Mouse (Mus musculus) kidney, postnatal 36 days (tissue): ENCODE results near the gene Tnni3.
"Not testable (repeated sequence)": the region's sequence is repeated elsewhere in the genome, so short reads cannot be mapped to it uniquely, and the experiment has no call there.

Experiments used
- DNase-seq, 2 experiments: peaks; one replicate each; pipeline ENCODE4 v3.0.0; 2021 to 2022; ENCODE audit warnings: mixed read lengths in 2 of 2

The Tnni3 gene

DNA sequence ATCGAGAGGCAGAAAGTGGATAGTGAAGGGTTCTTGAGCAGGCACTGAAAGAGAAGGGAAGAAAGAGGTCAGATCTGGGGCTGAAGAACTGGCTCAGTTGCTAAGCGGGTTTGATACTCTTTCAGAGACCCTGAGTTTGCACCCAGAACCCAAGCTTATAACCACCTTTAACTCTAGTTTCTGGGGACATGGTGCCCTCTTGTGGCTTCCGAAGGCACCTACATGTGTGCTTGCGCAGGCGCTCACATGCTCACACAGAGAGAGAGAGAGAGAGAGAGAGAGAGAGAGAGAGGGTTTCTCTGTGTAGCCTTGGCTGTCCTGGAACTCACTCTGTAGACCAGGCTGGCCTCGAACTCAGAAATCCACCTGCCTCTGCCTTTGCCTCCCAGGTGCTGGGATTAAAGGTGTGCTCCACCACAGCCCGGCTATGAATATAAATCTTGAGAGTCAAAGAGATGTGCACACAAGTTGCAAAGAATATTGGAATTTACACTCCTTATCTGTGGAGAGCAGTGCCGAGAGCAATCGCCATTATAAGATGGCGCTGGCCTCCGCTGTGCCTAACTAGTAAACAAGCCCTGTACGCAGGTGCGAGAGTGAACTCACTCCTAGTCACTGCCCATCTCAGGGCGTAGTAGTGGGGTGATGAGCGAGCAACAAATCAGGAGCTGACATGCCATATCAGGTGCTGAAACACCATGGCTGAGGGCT, at the start of gene Tnni3:
Tnni3 (minus strand) TSS at position 18 of the 711 bp plus-strand sequence.
- peak in 1 of 2 experiments; percentile 66 for DNase-seq

- not testable (repeated sequence) for DNase-seq
Observed at GRCm38 (mm10) chr7:4572361-4572760, 48.3 kb upstream of the Tnni3 start.

DNA sequence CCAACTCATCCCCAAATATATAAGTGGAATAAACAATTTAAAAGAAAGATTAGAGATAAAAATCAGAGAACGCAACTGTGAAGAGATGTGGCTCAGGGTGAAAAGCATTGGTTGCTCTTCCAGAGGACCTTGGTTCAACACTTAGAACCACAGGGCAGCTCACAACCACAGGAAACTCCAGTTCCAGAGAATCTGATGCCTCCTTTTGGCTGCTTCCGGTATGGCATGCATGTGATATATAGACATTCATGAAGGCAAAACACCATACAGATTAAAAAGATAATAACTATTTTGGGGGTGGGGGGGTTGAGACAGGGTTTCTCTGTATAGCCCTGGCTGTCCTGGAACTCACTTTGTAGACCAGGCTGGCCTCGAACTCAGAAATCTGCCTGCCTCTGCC, 38.6 kb upstream of the Tnni3 start:
- no peak for DNase-seq

- no peak for DNase-seq
Observed at GRCm38 (mm10) chr7:4557167-4557560, 33.1 kb upstream of the Tnni3 start.

DNA sequence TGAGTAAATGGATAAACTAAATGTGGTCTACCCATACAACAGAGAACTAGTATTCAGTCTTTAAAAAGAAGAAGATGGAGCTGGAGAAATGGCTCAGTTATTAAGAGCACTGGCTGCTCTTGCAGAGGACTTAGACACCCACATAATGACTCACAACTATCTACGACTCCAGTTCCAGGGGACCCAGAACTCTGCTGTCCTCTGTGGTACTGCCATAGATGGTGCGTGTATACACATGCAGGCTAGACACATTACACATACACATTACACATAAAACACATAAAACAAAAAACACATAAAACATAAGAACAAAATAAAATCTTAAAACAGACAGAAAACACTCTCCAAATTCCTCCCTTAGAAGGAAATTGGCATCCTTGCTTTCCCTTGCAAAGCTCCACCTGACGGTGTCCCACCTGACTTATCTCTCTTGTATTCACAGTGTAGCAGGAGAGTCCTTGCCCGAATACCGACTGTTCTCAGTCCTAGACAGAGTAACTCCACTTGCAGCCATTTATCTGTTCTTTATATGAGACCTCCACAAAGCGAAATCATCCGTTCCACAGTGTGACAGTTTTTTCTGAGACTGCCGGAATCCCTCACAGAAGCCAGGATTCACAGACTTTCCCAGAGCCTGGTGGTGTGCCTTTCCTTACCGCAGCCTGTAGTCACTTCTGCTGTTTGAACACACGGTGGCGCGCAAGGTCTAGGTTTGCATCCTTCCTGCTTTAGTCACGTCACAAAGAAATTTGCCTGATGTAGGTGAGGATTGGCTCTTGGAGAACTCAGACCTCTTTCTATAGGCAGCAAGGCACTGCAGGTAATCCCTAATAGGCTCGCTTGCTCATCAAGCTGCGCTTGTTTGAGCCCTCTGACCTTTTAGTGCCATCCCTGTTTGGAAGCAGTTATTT, 32.5 kb upstream of the Tnni3 start:
- DNase-seq = peak; percentile 62 to 84

- no peak for DNase-seq
Observed at GRCm38 (mm10) chr7:4547221-4547641, 23.2 kb upstream of the Tnni3 start, which contains the start of gene Syt5. Syt5 (minus strand) TSS chr7:4547541.

DNA sequence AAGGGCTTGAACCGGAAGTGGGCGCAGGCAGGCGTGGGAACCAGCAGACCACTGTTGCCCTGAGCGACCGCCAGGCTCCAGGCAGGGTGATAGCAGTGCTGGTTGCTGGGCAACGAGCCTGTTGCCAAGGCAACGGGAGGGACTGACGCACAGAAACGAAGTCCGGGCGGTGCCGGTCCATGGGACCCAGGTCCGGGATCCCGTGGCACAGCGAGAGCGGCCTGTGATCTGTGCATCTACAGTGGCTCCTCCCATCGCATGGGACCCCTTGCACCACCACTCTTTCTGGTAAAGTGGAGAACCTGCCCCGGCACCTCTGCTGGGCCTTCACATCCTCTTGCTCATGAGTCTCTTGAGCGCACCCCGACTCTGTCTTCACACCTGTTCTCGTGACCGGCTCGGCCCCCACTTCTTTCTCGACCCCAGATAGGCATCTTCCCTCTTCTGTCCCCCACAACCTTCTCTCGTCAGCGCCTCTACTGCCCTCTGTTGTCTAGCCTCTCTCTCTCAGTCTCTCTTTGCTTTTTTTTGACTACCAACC, 22.6 kb upstream of the Tnni3 start:
- DNase-seq = peak; percentile 26 to 42

DNA sequence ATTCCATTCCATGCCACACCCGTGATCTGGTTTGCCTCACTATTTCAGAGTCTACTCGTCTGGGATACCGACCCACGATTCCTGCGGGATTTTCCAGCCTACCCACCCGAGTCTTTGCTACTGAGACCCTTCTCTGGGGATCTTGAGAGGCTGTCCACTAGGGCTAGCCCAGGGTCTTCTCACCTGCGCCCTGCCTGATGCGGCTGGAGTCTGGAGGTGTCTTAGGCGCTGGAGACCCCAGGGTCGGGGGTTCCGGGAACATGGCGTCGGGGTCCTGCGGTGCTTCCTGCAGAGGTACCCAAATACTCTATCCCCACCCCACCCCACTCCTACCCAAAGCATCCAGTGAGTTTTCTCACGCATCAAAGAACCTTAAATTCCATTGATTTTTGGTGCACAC, 22.0 kb upstream of the Tnni3 start:
- DNase-seq = no peak

DNA sequence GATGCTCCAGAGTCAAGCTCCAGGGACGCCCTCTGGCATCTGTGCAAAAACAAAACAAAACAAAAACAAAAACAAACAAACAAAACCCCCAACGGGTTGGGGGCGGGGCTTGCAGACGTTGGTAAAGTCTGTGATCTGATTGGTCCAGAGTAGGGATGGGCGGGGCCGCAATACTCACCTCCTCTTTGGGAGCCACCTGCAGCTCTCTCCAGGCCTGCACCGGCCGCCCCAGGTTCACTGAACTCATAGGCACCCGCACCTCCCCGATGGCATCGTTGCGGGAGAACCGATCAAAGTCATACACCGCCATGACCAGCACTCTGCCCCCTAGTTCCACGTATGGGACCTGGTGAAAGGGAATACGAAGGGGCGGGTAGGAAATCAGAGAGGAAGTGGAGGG, 18.0 kb upstream of the Tnni3 start:
- peak in 1 of 2 experiments; percentile 17 for DNase-seq

GRCm38 (mm10) chr7:4541344-4541743, 17.3 kb upstream of the Tnni3 start:
- DNase-seq = no peak

- DNase-seq = no peak
Observed at GRCm38 (mm10) chr7:4539019-4539418, 15.0 kb upstream of the Tnni3 start.

DNA sequence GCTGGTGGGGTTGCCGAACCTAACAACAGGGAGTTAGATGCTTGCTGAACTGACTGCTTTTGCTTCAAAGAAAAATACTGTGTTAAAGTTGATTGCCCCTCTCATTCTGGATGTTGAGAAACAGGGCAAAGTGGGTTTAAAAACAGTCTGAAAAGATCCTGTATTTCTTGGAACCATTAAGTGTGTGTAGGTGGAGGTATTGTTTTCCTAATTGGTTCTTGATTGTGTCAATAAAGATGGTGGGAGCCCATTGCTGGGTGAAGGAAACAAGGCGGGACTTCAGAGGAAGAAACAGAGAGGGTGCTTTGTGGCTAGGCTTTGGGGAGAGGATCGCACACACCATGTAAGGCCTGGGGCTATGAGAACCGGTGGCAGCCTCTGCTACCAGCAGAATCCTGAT, 13.2 kb upstream of the Tnni3 start:
- DNase-seq = no peak

- no peak for DNase-seq
Observed at GRCm38 (mm10) chr7:4536369-4536768, 12.3 kb upstream of the Tnni3 start.

DNA sequence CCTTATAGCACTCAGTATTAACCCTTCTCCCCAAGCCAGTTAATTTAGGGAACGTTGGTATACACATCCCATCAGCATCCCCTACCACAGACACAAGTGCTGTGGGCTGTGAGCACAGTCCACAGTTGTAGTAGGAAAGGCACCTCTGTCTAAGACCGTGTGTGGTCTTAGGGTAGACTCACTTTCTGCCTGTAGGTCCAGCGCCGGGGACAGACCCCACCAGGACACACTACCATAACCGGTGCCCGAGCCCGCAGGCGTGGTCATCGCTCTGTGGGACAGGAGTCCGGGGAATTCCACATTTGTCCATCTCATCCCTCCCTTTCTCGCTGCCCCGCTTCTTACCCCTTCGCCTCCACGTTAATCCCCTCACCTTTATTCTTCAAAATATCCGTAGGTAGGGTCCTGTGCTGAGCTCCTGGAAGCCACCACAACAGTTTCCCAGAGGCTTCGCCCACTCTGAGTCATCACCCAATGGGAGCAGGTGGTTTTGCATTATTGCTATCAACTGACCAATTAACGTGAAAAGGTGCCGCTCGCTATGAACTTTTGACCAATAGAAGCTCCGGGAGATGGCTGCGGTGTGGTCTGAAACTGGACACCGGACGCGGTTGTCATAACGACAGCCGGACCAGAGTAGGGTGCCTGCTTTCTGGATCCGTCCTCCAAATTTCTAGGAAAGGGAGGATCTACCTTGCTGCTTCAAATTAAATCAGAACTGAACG, 8.1 kb upstream of the Tnni3 start, which contains the start of gene Dnaaf3:
Dnaaf3 (minus strand) TSS at position 449 of the 725 bp plus-strand sequence.
- DNase-seq = peak; percentile 82 to 85

GRCm38 (mm10) chr7:4530166-4530565, 6.1 kb upstream of the Tnni3 start:
- not testable (repeated sequence) for DNase-seq

GRCm38 (mm10) chr7:4527302-4527689, 3.3 kb upstream of the Tnni3 start:
- DNase-seq = no peak

DNA sequence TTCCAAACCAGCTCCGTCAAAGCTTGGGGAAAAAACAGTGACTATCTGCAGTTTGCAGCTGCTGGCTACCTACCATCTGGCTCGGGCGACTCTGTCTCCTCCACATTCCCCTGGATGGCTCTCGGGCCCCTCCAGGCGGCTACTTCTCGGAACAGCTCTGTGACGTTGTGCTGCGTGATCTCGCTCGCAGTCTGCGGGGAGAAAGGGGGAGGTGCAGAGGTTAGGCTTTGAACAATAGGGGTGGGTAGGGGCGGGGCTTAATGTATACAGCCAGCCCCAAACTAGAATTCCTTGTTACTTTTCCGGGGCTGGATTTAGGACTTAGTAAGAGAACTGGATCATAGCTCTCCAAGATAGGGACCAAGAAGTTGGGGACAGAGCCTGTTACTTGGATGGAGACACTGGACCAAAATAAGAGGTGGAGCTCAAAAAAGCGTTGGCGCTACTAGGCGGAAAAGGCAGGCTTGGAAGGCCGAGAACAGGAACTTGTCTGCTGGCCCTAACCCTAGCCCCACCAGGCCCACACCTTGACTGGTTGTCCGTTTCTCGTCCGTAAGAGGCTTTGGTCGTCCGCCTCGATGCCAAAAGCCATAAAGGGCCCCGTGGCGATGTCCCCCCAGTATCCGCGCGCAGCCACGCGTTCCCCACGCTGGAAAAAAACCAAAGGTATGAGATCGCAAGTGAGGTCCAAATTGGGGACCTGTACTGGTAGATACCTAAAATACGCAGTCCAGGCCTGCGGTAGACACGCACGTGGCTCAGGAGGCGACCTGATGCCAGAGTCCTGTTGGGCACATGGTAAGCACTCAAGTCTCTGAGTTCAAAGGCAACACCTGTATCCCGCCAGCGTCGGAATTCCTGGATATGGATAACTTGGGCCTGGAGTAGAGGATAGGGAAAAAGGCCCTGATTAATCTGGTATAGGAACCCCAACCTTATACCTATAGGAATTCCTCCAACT, 2.6 kb upstream of the Tnni3 start:
- DNase-seq = peak; percentile 65 to 83

DNA sequence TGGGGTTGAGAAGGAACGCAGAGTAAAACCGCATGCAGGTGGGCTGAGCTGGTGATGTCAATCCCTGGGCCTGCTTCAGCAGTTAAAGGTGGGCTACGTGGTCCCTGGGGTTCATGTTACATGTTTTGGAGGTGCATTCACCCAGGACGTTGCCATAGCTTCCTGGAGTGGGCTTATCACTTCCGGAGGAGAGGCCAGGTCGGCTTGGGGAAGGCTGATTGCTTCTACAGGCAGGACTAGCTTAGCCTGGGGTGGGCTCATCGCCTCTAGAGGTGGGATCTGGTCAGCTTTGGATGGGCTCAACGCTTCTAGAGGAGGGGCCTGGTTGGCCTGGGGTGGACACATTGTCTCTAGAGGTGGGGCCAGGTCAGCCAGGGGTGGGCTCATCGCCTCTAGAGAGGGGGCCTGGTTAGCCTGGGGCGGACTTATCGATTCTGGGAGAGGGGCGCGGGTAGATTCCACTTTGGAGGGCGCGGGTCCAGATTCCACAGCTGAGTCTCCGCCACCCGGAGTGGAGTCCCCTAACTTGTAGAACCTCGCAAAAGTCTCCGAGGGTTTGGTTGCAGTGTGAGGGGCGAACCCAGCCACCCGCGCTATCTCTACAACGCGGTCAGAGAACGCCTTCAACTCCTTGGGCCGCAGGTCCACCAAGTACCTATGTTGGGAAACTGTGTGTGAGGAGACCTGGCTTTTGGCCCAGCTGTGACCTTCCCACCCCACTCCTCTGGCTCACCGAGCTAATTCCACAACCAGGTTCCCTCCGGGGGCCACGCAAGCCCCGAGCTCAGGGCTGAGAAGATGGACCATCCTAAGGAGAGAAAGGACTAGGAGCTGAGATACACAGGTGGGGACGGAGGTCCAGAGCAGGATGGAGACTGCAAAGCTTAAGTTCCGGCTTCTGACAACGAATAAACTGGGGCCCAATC, 561 bp downstream of the Tnni3 start:
- no peak for DNase-seq

DNA sequence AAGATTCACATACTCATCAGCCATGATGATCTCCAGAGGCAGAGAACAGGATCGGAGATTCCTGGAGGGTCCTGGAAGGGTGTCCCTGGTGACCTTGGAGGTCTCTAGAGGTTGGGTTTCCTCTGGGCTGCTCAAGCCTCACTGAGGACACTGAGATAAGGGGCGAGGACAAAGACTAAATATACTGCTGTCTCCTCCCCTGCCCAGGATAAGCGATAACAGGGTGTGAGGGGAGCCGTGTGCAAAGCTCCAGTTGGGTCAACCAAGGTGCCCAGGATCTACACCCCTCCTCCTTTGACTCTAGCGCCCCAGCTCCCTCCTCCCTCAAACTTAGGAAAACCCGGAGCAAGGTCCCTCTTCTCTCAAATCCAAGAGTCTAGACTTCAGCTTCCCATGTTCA, 1.7 kb downstream of the Tnni3 start:
- DNase-seq = no peak

- DNase-seq = no peak
Observed at GRCm38 (mm10) chr7:4521231-4522003, 2.6 kb downstream of the Tnni3 start.
